7 mouse cellular contexts compared by ENCODE assay signal in genomic region chr14:11775204-11775603, GRCm38 (mm10).
DNase-seq lines count a peak whose midpoint lies in the region; ATAC-seq lines count a peak whose summit lies in the region.

No protein-coding gene starts in this region.

- no peak for ATAC-seq in hindbrain, embryonic 15.5 days (ENCODE audit: low FRiP score, low read depth)
- ATAC-seq in limb, embryonic 13.5 days (ENCODE audit: low FRiP score, low read depth): peak; percentile 30; the same call in 1 of the 2 replicates
- peak; percentile 68 for ATAC-seq in midbrain, embryonic 15.5 days (replicated peaks)

- H3K4me1 ChIP-seq in hindbrain, embryonic 15.5 days (replicated peaks): peaks cover 32% of the 10 kb centered on the region
- peaks cover 49% of the 10 kb centered on the region for H3K4me1 ChIP-seq in limb, embryonic 13.5 days
- H3K4me1 ChIP-seq in midbrain, embryonic 15.5 days: peaks cover 24% of the 10 kb centered on the region

- no peak overlapping the region for H3K4me3 ChIP-seq in hindbrain, embryonic 15.5 days
- no peak overlapping the region for H3K4me3 ChIP-seq in limb, embryonic 13.5 days
- no peak overlapping the region for H3K4me3 ChIP-seq in midbrain, embryonic 15.5 days

- WGBS in hindbrain, embryonic 15.5 days: 26% methylated on average over 11 of the region's 11 CpGs
- 17% methylated on average over 11 of the region's 11 CpGs for WGBS in limb, embryonic 13.5 days
- 6% methylated on average over 11 of the region's 11 CpGs for WGBS in midbrain, embryonic 15.5 days

- no peak overlapping the region for H3K4me2 ChIP-seq in hindbrain, embryonic 15.5 days
- H3K4me2 ChIP-seq in limb, embryonic 13.5 days (replicated peaks): peak overlapping the region; percentile 25
- peak overlapping the region; percentile 2 for H3K4me2 ChIP-seq in midbrain, embryonic 15.5 days

- H3K36me3 ChIP-seq in hindbrain, embryonic 15.5 days: no peaks in the 10 kb centered on the region
- H3K36me3 ChIP-seq in limb, embryonic 13.5 days: no peaks in the 10 kb centered on the region
- no peaks in the 10 kb centered on the region for H3K36me3 ChIP-seq in midbrain, embryonic 15.5 days (replicated peaks)

- H3K27ac ChIP-seq in hindbrain, embryonic 15.5 days (replicated peaks): peak overlapping the region; percentile 46
- peak overlapping the region; percentile 65; the same call in 1 of the 2 replicates for H3K27ac ChIP-seq in limb, embryonic 13.5 days
- H3K27ac ChIP-seq in midbrain, embryonic 15.5 days: peak overlapping the region; percentile 60

- DNase-seq in adrenal gland, postnatal 14 days: peak; percentile 79
- peak; percentile 22 for DNase-seq in cerebellum, adult 8-10 months
- DNase-seq in gastrocnemius, adult 8-10 months (ENCODE audit: low spot score in 2 of 2): peak; percentile 24 to 44
- no peak for DNase-seq in T-cell, adult 2 months (ENCODE audit: low spot score)

- H3K9me3 ChIP-seq in hindbrain, embryonic 15.5 days: no peaks in the 10 kb centered on the region
- H3K9me3 ChIP-seq in limb, embryonic 13.5 days: no peaks in the 10 kb centered on the region
- H3K9me3 ChIP-seq in midbrain, embryonic 15.5 days: no peaks in the 10 kb centered on the region

- H3K9ac ChIP-seq in hindbrain, embryonic 15.5 days: no peak overlapping the region
- H3K9ac ChIP-seq in limb, embryonic 13.5 days: 0 out of 2 replicates have a peak overlapping the region, but pooled peaks have one; percentile 25
- H3K9ac ChIP-seq in midbrain, embryonic 15.5 days: 0 out of 2 replicates have a peak overlapping the region, but pooled peaks have one; percentile 19

- no peaks in the 10 kb centered on the region for H3K27me3 ChIP-seq in hindbrain, embryonic 15.5 days
- no peaks in the 10 kb centered on the region for H3K27me3 ChIP-seq in limb, embryonic 13.5 days
- no peaks in the 10 kb centered on the region for H3K27me3 ChIP-seq in midbrain, embryonic 15.5 days (replicated peaks)
